Mouse (Mus musculus) kidney, postnatal 0 days (tissue): ENCODE measurements at regions not wholly inside any gene's neighbourhood (a gene's known extent, or its start where the extent isn't known, plus 50 kb on each side); places are given as distances from the start of the nearest gene placed in this dataset.
A peak's percentile ranks its signal among the peaks of the same experiment; 100 is the strongest.

Experiments
- ATAC-seq: fragments of 200-750 bp; cut with Nextera tagmentation; replicated peaks from 2 replicates; pipeline ENCODE4 v1.8.0; 2017; ENCODE audit warnings: low read depth, moderate number of reproducible peaks, moderate TSS enrichment, moderate library complexity; ENCODE audit not compliant: low FRiP score
- DNase-seq: peaks from one replicate; pipeline ENCODE4 v3.0.0-alpha.2; 2016; ENCODE audit warnings: low spot score
- H3K27ac ChIP-seq: fragments of 300-500 bp; sonication (generic); 2 replicates; pipeline ENCODE4 v1.5.1; 2014; ENCODE audit warnings: mild to moderate bottlenecking
- H3K27me3 ChIP-seq: fragments of 300-500 bp; sonication (generic); 2 replicates; pipeline ENCODE4 v1.6.1; 2014; ENCODE audit warnings: low read length, mixed read lengths; ENCODE audit not compliant: insufficient read depth
- H3K36me3 ChIP-seq: fragments of 300-500 bp; sonication (generic); 2 replicates; pipeline ENCODE4 v1.6.1; 2014; ENCODE audit warnings: low read length, mixed read lengths; ENCODE audit not compliant: insufficient read depth
- H3K4me1 ChIP-seq: fragments of 300-500 bp; sonication (generic); replicated peaks from 2 replicates; pipeline ENCODE4 v1.6.1; 2014; ENCODE audit warnings: antibody characterized with exemption, low read length, mixed read lengths; ENCODE audit not compliant: insufficient read depth
- H3K4me2 ChIP-seq: fragments of 300-500 bp; sonication (generic); 2 replicates; pipeline ENCODE4 v1.6.1; 2014; ENCODE audit warnings: mild to moderate bottlenecking, low read length, moderate library complexity, mixed read lengths
- H3K4me3 ChIP-seq: fragments of 300-500 bp; sonication (generic); replicated peaks from 2 replicates; pipeline ENCODE4 v1.5.1; 2014; ENCODE audit warnings: low read depth, low read length
- H3K9ac ChIP-seq: fragments of 300-500 bp; sonication (generic); 2 replicates; pipeline ENCODE4 v1.6.1; 2014; ENCODE audit warnings: low read depth, low read length
- H3K9me3 ChIP-seq: fragments of 300-500 bp; sonication (generic); replicated peaks from 2 replicates; pipeline ENCODE4 v1.6.1; 2016; ENCODE audit warnings: low read length, inconsistent platforms, mixed read lengths
- CTCF ChIP-seq: IDR thresholded peaks from 2 replicates; pipeline ENCODE4 v1.5.1; 2016; ENCODE audit warnings: antibody characterized with exemption, low read depth, mild to moderate bottlenecking, moderate library complexity
- WGBS: fragments of 180-500 bp; shearing (Covaris S2); extraction: QIAGEN DNeasy Blood & Tissue Kit; methylation state at CpG from one replicate; pipeline ENCODE4 v1.1.7; 2014; 5-methylcytosine and 5-hydroxymethylcytosine counted together

DNA sequence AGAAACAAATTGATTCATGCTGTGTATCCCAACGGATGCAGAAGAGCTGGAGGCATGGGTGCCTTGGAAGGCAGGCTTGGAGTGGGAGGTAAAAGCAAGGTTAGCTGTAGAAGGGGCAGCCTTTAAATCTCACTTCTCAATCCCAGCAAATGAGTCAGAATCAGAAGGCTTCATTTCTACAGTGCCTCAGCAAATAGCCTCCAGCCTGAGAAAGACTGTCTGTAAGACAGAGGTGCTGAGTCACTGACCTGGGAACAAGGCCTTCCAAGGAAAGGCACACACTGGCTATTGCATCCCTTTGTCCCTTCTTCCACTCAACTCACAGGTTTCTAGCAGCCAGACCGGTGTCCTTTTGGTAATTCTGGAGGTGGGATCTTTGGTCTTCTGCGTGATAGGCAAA is 63.7 kb upstream of the Mbnl2 start:
- Histone ChIP-seq H3K27ac (no peak overlapping the region), H3K9me3 (no peaks in the 10 kb centered on the region), H3K9ac (no peak overlapping the region), H3K36me3 (no peaks in the 10 kb centered on the region), H3K4me3 (no peak overlapping the region), H3K4me1 (no peaks in the 10 kb centered on the region), H3K27me3 (no peaks in the 10 kb centered on the region), H3K4me2 (no peak overlapping the region)
- no peak for TF ChIP-seq CTCF
- no peak for ATAC-seq
- DNase-seq = no peak
- WGBS = 85% methylated on average over 3 of the region's 3 CpGs

DNA sequence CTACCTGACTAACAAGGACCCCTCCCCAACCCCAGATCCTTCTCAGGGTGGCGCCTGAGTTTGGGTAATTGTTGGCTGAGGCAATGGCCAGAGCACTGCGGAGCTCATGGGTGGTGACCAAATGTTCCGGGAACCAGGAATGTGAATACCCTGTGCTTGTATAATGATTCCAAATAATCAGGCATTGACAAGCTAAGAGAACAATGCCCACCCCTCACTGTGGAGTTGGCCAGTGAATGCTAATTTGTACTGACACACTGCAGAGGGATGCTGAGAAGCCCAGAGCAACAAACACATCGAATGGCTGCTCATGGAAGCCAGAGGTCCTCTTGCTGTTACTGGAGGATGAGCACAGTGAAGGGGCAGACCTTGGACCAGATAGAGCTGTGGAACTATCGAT is 62.8 kb upstream of the Mbnl2 start:
- DNase-seq = no peak
- ATAC-seq = no peak
- H3K9me3 ChIP-seq = no peaks in the 10 kb centered on the region
- H3K4me2 ChIP-seq = no peak overlapping the region
- H3K27ac ChIP-seq = no peak overlapping the region
- no peak overlapping the region for H3K9ac ChIP-seq
- no peak for TF ChIP-seq CTCF
- H3K4me3 ChIP-seq = no peak overlapping the region
- H3K27me3 ChIP-seq = no peaks in the 10 kb centered on the region
- H3K4me1 ChIP-seq = no peaks in the 10 kb centered on the region
- no peaks in the 10 kb centered on the region for H3K36me3 ChIP-seq
- 93% methylated on average over 5 of the region's 5 CpGs for WGBS

DNA sequence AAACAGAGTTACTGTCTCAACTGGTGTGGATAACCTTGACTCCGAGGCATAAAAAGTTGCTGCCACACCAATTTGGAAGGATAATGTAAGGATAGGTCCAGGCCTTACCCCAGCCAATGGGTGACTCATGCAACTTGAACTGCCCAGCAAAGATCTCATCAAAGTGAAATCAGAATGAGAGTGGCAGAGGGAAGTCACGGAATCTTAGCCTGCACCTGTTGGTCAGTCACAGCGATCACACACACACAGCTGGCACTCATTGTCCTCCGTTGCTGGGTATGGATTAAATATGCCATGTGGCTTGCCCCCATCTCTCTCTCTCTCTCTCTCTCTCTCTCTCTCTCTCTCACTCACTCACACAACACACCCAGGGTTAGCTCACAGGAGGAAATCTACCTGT is 56.2 kb upstream of the Mbnl2 start:
- no peak for TF ChIP-seq CTCF
- Histone ChIP-seq H3K4me1 (no peaks in the 10 kb centered on the region), H3K36me3 (no peaks in the 10 kb centered on the region), H3K4me3 (no peak overlapping the region), H3K27ac (no peak overlapping the region), H3K4me2 (no peak overlapping the region), H3K27me3 (no peaks in the 10 kb centered on the region), H3K9ac (no peak overlapping the region), H3K9me3 (no peaks in the 10 kb centered on the region)
- 91% methylated on average over 4 of the region's 4 CpGs for WGBS
- DNase-seq = no peak
- ATAC-seq = no peak

DNA sequence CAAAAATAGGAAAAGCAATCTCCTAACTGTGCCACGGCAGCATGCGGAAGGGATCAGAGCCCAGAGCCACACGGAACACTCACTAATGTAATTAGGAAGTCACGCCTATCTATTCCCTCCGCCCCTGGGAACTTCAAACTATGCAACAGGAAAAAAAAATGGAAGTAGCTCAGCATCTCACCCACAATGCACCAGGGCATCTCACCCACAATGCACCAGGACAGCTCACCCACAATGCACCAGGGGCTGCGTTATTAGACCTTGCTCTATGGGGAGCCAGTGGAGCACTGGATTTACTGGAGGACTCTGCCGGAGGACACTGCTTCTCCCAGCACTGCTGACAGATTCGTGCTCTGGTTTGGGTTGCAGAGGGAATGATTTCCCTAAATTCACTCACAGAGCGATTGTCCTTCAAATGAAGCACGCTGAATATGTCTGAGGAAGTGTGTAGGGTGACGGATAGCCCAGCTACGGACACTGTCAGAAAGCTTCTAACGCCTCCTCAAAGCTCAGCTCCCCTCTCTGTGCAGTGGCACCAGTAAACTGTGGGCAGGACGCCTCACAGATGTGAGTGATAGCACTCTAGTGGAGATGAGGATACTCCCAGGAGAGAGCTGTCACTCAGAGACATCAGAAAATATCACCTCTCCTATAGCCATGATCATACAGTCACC is 51.8 kb upstream of the Mbnl2 start:
- Histone ChIP-seq H3K9me3 (no peaks in the 10 kb centered on the region), H3K4me3 (no peak overlapping the region), H3K9ac (no peak overlapping the region), H3K36me3 (no peaks in the 10 kb centered on the region), H3K27ac (no peak overlapping the region), H3K27me3 (no peaks in the 10 kb centered on the region), H3K4me1 (no peaks in the 10 kb centered on the region), H3K4me2 (no peak overlapping the region)
- no peak for TF ChIP-seq CTCF
- no peak for ATAC-seq
- 77% methylated on average over 14 of the region's 14 CpGs for WGBS
- no peak for DNase-seq

DNA sequence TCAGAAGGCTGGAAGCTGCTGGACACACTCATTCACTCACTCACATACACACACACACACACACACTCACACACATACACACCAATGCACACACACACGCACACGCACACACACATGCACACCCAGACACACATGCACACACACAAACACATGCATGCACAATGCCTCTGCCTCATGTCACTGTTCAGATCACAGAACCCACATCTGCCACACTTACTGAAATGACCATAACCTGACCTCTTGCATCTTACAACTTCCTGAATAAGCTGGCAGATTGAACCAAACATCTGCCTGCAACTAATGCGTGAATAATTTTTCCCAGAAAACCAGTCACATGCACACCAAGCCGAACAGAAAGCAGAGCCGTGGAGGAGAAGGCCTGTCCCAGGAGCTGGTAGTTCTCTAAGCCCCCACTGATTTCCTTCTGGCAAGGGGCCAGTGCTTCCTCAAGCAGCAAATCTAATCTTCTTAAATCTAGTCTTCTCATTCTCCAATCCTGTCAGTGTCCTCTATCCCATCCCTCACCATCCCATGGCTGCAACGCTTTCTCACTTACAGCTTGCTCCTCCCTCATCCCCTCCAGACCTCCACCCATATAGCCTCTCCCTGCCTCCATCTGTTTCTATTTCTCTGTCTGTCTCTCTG is 51.1 kb upstream of the Mbnl2 start:
- ATAC-seq (no peak), DNase-seq (peak; percentile 43)
- Histone ChIP-seq H3K27me3 (no peaks in the 10 kb centered on the region), H3K36me3 (no peaks in the 10 kb centered on the region), H3K4me1 (no peaks in the 10 kb centered on the region), H3K9me3 (no peaks in the 10 kb centered on the region), H3K27ac (no peak overlapping the region), H3K9ac (no peak overlapping the region), H3K4me3 (no peak overlapping the region), H3K4me2 (no peak overlapping the region)
- TF ChIP-seq CTCF = no peak
- 52% methylated on average over 6 of the region's 6 CpGs for WGBS

DNA sequence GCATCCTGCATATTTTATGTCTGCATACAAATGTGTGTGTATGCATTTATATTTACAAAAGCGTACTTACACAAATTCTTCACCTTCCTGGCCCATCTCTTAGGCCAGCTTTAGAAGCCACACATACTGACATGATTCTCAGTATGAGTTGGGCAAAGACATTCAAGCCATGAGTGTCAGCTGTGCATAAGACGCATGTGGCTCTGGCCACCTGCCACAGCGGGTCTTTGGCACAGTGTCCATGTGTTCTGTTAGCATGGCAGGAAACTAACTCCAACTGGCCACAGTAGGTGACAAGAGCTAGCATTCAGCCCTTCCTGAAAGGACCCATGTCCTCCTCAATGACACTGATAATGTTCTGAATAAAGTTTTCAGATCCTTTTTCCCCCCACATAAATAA is 49.8 kb upstream of the Mbnl2 start:
- ATAC-seq = no peak
- TF ChIP-seq CTCF = no peak
- DNase-seq = no peak
- Histone ChIP-seq H3K9me3 (no peaks in the 10 kb centered on the region), H3K4me3 (no peak overlapping the region), H3K4me2 (no peak overlapping the region), H3K36me3 (no peaks in the 10 kb centered on the region), H3K9ac (no peak overlapping the region), H3K27me3 (no peaks in the 10 kb centered on the region), H3K4me1 (no peaks in the 10 kb centered on the region), H3K27ac (no peak overlapping the region)
- 87% methylated on average over 3 of the region's 3 CpGs for WGBS
